Mouse (Mus musculus): Measurements from ENCODE around the gene Cdc73. TPM values are rescaled to one million over a fixed set of nuclear protein-coding genes. Genes with fewer than 3 reads are reported as not detected.
"Not testable (repeated sequence)": the region's sequence is repeated elsewhere in the genome, so short reads cannot be mapped to it uniquely, and the experiment has no call there.

Gene Cdc73
- polyA plus RNA-seq, 1 experiment from 2014 or later: 15.6 TPM

DNA sequence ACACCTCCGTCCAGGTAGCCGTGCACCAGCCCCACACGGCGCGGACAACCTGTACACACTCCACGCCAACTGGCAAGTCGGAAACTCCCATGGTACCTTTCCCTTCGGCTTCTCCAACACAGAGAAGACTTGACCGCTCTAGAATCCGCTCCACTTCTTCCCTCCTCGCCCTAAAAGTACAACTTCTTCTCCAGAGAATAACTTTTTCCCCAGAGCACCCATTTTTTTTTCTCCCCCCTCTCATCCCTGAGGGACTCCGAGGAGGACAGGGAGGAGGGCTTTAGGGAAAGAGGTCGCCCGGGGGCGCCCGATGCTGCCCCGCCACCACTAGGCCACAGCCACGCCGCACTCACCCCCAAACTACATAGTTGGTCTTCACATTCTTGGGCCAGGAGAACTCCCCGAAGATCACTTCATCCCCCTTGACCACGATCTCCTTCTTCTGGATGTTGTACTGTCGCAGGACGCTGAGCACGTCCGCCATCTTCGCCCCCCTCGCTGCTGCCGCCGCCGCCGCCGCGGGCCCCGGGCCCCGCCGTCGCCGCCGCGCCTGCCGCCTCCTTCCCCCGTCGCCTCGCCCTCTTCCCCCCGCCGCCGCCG lies 452 bp downstream of the Cdc73 start:
- H3K27ac ChIP-seq (ENCODE audit: low read length): peak overlapping the region; percentile 92
- peak overlapping the region; percentile 94 for H3K4me3 ChIP-seq (ENCODE audit: low read length)
- H3K4me1 ChIP-seq (ENCODE audit: control insufficient read depth, insufficient read depth, low read length): 0 out of 2 replicates have a peak, but pooled peaks cover 9% of the 10 kb centered on the region
- no peaks in the 10 kb centered on the region for H3K27me3 ChIP-seq (ENCODE audit: control insufficient read depth, insufficient read depth, low read length)
- peaks cover 5% of the 10 kb centered on the region for H3K36me3 ChIP-seq (ENCODE audit: control insufficient read depth, insufficient read depth)
- peak overlapping the region; percentile 70 for H3K4me2 ChIP-seq (ENCODE audit: low read depth, low read length)
- ATAC-seq (replicated peaks; ENCODE audit: extremely low read depth, insufficient read depth, low FRiP score): peak; percentile 67
- H3K9ac ChIP-seq (ENCODE audit: low read length): peak overlapping the region; percentile 94
- 1% methylated on average over 45 of the region's 48 CpGs for WGBS
- no peaks in the 10 kb centered on the region for H3K9me3 ChIP-seq (replicated peaks; ENCODE audit: control insufficient read depth, low read length)

DNA sequence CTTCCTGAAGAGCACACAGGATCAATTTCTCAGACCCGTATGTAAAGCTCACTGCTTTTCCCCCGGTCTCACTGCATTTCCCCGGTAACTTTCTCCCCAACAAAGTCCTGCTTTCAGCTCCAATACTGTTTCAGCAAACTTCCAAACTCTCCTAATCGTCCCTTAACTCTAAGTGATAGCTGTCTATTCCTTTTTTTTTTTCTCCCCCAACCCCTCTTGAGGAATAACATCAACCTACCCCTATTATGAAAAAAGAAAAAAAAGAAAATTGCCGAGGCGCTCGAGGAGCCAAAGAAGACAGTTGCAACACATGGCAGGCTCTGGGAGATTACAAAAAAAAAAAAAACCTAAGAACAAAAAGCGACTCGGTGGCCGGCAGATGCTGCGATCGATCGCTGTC lies 957 bp downstream of the Cdc73 start:
- Histone ChIP-seq H3K27me3 (ENCODE audit: control insufficient read depth, insufficient read depth, low read length) (no peaks in the 10 kb centered on the region), H3K9me3 (replicated peaks; ENCODE audit: control insufficient read depth, low read length) (no peaks in the 10 kb centered on the region), H3K36me3 (ENCODE audit: control insufficient read depth, insufficient read depth) (peaks cover 5% of the 10 kb centered on the region), H3K4me1 (ENCODE audit: control insufficient read depth, insufficient read depth, low read length) (0 out of 2 replicates have a peak, but pooled peaks cover 9% of the 10 kb centered on the region), H3K4me2 (ENCODE audit: low read depth, low read length) (peak overlapping the region; percentile 70), H3K4me3 (ENCODE audit: low read length) (peak overlapping the region; percentile 94), H3K9ac (ENCODE audit: low read length) (peak overlapping the region; percentile 94), H3K27ac (ENCODE audit: low read length) (peak overlapping the region; percentile 92)
- ATAC-seq (replicated peaks; ENCODE audit: extremely low read depth, insufficient read depth, low FRiP score): no peak
- 2% methylated on average over 13 of the region's 13 CpGs for WGBS

DNA sequence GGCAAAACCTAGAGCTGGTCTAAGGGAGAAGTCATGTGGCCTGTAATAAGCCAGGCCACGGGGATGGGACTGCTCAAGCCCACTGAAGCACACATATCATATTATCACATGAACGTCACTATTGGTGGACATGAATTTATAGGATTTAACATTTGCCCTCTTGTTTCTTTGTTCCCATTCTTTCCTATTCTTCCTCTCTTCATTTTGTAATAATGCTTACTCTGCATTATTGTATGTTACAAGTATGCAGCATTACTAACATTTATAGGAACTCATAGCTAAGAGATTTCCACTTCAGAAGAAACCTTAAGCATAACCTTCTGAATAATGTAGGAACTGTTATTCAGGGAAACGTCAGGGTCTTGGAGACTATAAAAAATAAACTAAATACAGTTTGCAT lies 17.8 kb downstream of the Cdc73 start:
- Histone ChIP-seq H3K4me1 (ENCODE audit: control insufficient read depth, insufficient read depth, low read length) (no peaks in the 10 kb centered on the region), H3K4me3 (ENCODE audit: low read length) (no peak overlapping the region), H3K27me3 (ENCODE audit: control insufficient read depth, insufficient read depth, low read length) (no peaks in the 10 kb centered on the region), H3K9ac (ENCODE audit: low read length) (no peak overlapping the region), H3K27ac (ENCODE audit: low read length) (no peak overlapping the region), H3K9me3 (replicated peaks; ENCODE audit: control insufficient read depth, low read length) (no peaks in the 10 kb centered on the region), H3K4me2 (ENCODE audit: low read depth, low read length) (no peak overlapping the region), H3K36me3 (ENCODE audit: control insufficient read depth, insufficient read depth) (peaks cover 30% of the 10 kb centered on the region)
- WGBS: 88% methylated on average over 3 of the region's 3 CpGs
- no peak for ATAC-seq (replicated peaks; ENCODE audit: extremely low read depth, insufficient read depth, low FRiP score)

DNA sequence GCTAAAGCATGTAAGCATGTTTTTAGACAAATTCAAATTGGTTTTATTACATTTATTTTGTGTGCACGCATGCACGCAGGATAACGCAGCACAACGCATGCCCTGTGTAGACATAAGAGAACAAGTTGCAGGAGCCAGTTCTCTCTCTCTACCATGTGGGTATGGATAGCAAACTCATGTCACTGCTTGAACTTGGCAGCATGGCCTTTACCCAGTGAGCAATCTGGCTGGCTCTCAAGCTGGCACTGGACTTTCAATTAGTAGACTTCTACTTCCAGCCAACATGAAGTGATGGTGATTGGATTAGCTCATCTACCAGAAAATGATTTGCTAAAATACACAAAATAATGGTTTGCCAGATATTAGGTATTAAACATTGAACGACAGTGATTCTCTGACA lies 21.6 kb downstream of the Cdc73 start:
- H3K9me3 ChIP-seq (replicated peaks; ENCODE audit: control insufficient read depth, low read length): no peaks in the 10 kb centered on the region
- no peak for ATAC-seq (replicated peaks; ENCODE audit: extremely low read depth, insufficient read depth, low FRiP score)
- 97% methylated on average over 5 of the region's 5 CpGs for WGBS
- no peaks in the 10 kb centered on the region for H3K4me1 ChIP-seq (ENCODE audit: control insufficient read depth, insufficient read depth, low read length)
- no peak overlapping the region for H3K9ac ChIP-seq (ENCODE audit: low read length)
- H3K27me3 ChIP-seq (ENCODE audit: control insufficient read depth, insufficient read depth, low read length): no peaks in the 10 kb centered on the region
- H3K4me2 ChIP-seq (ENCODE audit: low read depth, low read length): no peak overlapping the region
- peaks cover 23% of the 10 kb centered on the region for H3K36me3 ChIP-seq (ENCODE audit: control insufficient read depth, insufficient read depth)
- H3K27ac ChIP-seq (ENCODE audit: low read length): no peak overlapping the region
- no peak overlapping the region for H3K4me3 ChIP-seq (ENCODE audit: low read length)

DNA sequence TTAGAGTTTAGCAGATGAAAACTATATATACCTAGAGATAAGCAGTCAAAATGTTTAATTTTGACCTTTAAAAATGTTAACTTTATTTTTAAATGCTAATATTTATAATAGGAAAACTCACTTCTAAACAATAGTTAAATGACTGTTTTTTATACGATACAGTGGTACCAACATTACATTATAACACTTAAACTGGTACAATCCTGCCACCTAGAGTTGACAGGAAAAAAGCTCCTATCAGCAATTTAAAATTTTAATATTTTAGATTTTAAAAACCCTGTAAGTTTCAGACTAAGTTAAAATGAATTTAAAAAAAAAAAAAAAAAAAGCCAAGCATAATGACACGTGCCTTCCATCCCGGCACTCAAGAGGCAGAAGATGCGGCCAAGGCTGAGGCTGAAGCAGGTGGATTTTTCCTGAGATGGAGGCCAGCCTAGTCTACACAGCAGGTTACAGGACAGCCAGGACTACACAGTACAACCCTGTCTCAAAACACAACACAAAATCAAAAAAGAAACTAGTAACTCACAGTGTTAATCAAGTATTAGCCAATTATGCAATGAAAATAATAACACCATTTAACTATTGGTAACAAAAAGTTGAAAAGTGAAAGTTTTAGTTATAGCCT lies 26.8 kb downstream of the Cdc73 start:
- 86% methylated on average over 4 of the region's 4 CpGs for WGBS
- Histone ChIP-seq H3K4me1 (ENCODE audit: control insufficient read depth, insufficient read depth, low read length) (no peaks in the 10 kb centered on the region), H3K36me3 (ENCODE audit: control insufficient read depth, insufficient read depth) (peaks cover 21% of the 10 kb centered on the region), H3K4me3 (ENCODE audit: low read length) (no peak overlapping the region), H3K9me3 (replicated peaks; ENCODE audit: control insufficient read depth, low read length) (no peaks in the 10 kb centered on the region), H3K27ac (ENCODE audit: low read length) (no peak overlapping the region), H3K9ac (ENCODE audit: low read length) (no peak overlapping the region), H3K27me3 (ENCODE audit: control insufficient read depth, insufficient read depth, low read length) (no peaks in the 10 kb centered on the region), H3K4me2 (ENCODE audit: low read depth, low read length) (no peak overlapping the region)
- ATAC-seq (replicated peaks; ENCODE audit: extremely low read depth, insufficient read depth, low FRiP score): no peak

DNA sequence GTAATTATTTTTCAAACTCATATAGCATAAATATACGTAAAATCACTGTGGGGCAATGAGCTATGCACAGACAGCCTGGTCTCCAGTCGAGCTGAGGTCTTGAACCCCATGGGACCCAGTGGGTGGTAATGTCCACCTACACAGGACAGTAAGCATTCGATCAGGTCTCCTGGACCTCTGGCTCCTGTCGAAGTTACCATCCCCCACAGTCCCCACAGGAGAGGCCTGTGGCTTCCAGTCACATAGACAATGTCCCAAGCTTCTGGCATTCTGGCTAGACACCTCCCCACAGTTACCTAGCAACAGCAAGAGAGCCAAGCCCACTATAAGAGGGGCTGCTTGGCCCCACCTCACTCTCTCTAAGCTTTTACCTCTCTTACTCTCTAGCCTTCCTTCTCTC lies 37.9 kb downstream of the Cdc73 start:
- H3K27ac ChIP-seq (ENCODE audit: low read length); H3K27me3 ChIP-seq (ENCODE audit: control insufficient read depth, insufficient read depth, low read length); ATAC-seq (replicated peaks; ENCODE audit: extremely low read depth, insufficient read depth, low FRiP score); H3K4me3 ChIP-seq (ENCODE audit: low read length); H3K9ac ChIP-seq (ENCODE audit: low read length); H3K4me1 ChIP-seq (ENCODE audit: control insufficient read depth, insufficient read depth, low read length); H3K36me3 ChIP-seq (ENCODE audit: control insufficient read depth, insufficient read depth); H3K9me3 ChIP-seq (replicated peaks; ENCODE audit: control insufficient read depth, low read length); H3K4me2 ChIP-seq (ENCODE audit: low read depth, low read length): not testable (repeated sequence)
- 89% methylated on average over 4 of the region's 4 CpGs for WGBS

DNA sequence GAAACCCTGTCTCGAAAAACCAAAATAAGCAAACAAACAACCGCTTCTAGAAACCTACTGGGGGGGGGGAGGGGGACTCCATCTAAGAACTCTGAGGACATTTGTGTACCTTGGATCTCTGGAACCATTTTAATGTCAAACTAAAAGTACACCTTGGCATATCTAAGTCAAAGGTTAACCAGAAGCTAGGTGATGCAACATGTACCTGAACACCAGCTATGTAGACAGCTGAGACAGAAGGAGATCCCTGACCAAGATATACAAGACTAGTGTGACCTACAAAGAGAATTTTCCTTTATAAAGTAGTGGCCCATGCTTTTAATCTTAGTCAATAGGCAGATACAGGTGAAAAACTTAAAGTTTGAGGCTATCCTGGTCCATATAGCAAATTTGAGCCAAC lies 39.5 kb downstream of the Cdc73 start:
- Histone ChIP-seq H3K27ac (ENCODE audit: low read length) (no peak overlapping the region), H3K4me2 (ENCODE audit: low read depth, low read length) (no peak overlapping the region), H3K4me1 (ENCODE audit: control insufficient read depth, insufficient read depth, low read length) (no peaks in the 10 kb centered on the region), H3K36me3 (ENCODE audit: control insufficient read depth, insufficient read depth) (peaks cover 3% of the 10 kb centered on the region; the same call in 1 of the 2 replicates), H3K4me3 (ENCODE audit: low read length) (no peak overlapping the region), H3K9ac (ENCODE audit: low read length) (no peak overlapping the region), H3K9me3 (replicated peaks; ENCODE audit: control insufficient read depth, low read length) (no peaks in the 10 kb centered on the region), H3K27me3 (ENCODE audit: control insufficient read depth, insufficient read depth, low read length) (no peaks in the 10 kb centered on the region)
- no peak for ATAC-seq (replicated peaks; ENCODE audit: extremely low read depth, insufficient read depth, low FRiP score)
- WGBS: 91% methylated on average over 2 of the region's 2 CpGs

DNA sequence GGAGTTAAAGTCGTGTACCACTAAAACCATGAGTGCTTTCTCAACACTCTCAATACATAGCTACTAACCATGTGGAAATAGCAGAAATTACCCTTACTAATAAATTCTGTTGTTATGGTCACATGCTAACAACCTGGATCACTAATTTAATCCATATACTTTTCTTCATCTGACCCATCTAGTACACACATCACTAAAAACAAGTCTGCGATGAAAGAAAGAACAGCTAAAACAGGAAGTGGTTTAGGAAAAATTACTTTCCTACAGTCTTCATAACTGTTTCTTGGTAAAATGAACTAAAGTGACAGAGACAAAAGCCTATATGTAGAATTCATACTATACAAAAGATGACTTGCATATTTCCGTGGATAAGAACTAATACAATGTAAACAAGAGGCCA lies 49.0 kb downstream of the Cdc73 start:
- H3K4me2 ChIP-seq (ENCODE audit: low read depth, low read length): no peak overlapping the region
- no peak for ATAC-seq (replicated peaks; ENCODE audit: extremely low read depth, insufficient read depth, low FRiP score)
- 85% methylated on average over 3 of the region's 3 CpGs for WGBS
- peaks cover 10% of the 10 kb centered on the region for H3K36me3 ChIP-seq (ENCODE audit: control insufficient read depth, insufficient read depth)
- no peak overlapping the region for H3K27ac ChIP-seq (ENCODE audit: low read length)
- H3K4me1 ChIP-seq (ENCODE audit: control insufficient read depth, insufficient read depth, low read length): no peaks in the 10 kb centered on the region
- H3K27me3 ChIP-seq (ENCODE audit: control insufficient read depth, insufficient read depth, low read length): no peaks in the 10 kb centered on the region
- no peaks in the 10 kb centered on the region for H3K9me3 ChIP-seq (replicated peaks; ENCODE audit: control insufficient read depth, low read length)
- no peak overlapping the region for H3K4me3 ChIP-seq (ENCODE audit: low read length)
- no peak overlapping the region for H3K9ac ChIP-seq (ENCODE audit: low read length)

DNA sequence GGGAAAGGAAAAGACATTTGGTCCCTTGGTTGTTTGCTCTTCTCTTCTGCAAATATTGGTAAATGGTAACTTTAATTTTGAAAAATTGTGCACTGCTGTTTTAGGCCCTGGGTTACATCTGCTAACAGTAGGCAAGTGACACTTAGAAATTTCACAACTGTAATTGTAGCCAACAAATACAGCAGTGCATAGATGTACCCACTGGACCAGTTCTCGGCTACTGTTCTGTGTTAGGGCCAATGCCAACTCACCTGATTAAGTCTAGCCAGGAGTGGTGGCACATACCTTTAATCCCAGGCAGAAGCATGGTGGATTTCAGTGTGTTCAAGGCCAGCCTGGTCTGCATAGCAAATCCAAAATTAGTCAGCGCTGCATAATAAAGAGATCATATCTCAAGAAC lies 52.4 kb downstream of the Cdc73 start:
- 92% methylated on average over 2 of the region's 2 CpGs for WGBS
- Histone ChIP-seq H3K4me1 (ENCODE audit: control insufficient read depth, insufficient read depth, low read length) (no peaks in the 10 kb centered on the region), H3K27me3 (ENCODE audit: control insufficient read depth, insufficient read depth, low read length) (no peaks in the 10 kb centered on the region), H3K27ac (ENCODE audit: low read length) (no peak overlapping the region), H3K36me3 (ENCODE audit: control insufficient read depth, insufficient read depth) (peaks cover 10% of the 10 kb centered on the region), H3K9ac (ENCODE audit: low read length) (no peak overlapping the region), H3K4me3 (ENCODE audit: low read length) (no peak overlapping the region), H3K4me2 (ENCODE audit: low read depth, low read length) (no peak overlapping the region), H3K9me3 (replicated peaks; ENCODE audit: control insufficient read depth, low read length) (no peaks in the 10 kb centered on the region)
- ATAC-seq (replicated peaks; ENCODE audit: extremely low read depth, insufficient read depth, low FRiP score): no peak

Data from heart, embryonic 16.5 days (tissue).